Mouse (Mus musculus) lung, adult 2 months (tissue): ENCODE data around the gene Aamp.

Experiments used
- CTCF ChIP-seq: fragments of 200-500 bp; IDR thresholded peaks from 2 replicates; pipeline ENCODE4 v1.5.1; 2011; ENCODE audit warnings: mild to moderate bottlenecking, low read length, control low read depth; ENCODE audit not compliant: insufficient read depth
- POLR2A ChIP-seq: fragments of 200-500 bp; IDR thresholded peaks from 2 replicates; pipeline ENCODE4 v1.6.1; 2011; ENCODE audit warnings: low read depth, mild to moderate bottlenecking, control low read depth, low read length, borderline replicate concordance; ENCODE audit errors: extremely low read depth

- TF ChIP-seq CTCF (no peak), POLR2A (no peak)
These were observed 1.5 kb downstream of the Aamp start for GRCm38 (mm10) chr1:74282896-74283625.
